Mouse (Mus musculus) stomach, postnatal 0 days (tissue): Measurements from ENCODE around the gene Adora1.

Experiments
- CTCF ChIP-seq: IDR thresholded peaks from 2 replicates; pipeline ENCODE4 v1.5.1; 2016; ENCODE audit warnings: antibody characterized with exemption, low read depth, mild to moderate bottlenecking, moderate library complexity
- EP300 ChIP-seq: optimal IDR thresholded peaks from 2 replicates; pipeline ENCODE3; 2016; ENCODE audit warnings: antibody characterized with exemption

- TF ChIP-seq CTCF (no peak), EP300 (no peak)
Observed at GRCm38 (mm10) chr1:134191192-134191591, 44.0 kb downstream of the Adora1 start.
